Mouse (Mus musculus) testis, postnatal 14 days (tissue): Measurements from ENCODE around the gene Cldn2.

Experiments used
- DNase-seq: peaks from one replicate; pipeline ENCODE4 v3.0.0; 2021; ENCODE audit warnings: low spot score

The Cldn2 gene

DNA sequence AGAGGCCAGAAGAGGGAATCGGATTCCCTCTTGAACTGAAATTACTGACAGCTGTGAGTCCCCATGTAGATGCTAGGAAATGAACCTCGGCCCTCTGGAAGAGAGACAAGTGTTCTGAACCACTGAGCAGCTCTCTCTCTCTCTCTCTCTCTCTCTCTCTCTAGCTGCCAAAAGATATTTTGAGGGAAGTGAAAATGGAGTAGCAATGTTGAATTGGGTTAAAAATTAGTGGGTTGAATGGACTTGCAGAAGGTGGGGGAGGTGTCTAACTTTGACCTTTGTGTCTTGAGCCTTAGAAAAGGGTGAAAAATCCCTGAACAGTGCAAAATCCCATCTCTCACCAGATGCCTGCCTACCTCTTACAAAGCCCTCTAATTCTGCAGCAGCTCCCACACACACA is 6.8 kb downstream of the Cldn2 start:
- no peak for DNase-seq

DNA sequence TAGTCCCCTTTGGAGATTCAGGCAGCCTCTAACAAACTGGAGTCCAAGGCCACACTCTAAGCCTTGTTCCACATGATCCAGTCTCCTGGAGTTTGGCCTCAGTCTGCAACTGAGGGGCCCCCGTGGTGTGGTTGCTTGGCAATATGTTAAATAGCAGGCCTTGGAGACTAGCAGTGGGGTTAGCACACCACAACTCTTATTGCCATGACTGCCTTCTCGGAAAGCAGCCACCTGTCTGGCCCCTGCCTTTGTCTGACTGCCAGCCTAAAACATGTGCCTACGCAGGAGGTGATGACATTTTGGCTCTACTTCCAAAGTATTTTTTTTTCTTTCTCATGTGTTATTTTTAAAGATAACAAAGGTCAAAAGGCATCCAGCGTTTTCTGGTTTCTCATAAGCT is 7.5 kb downstream of the Cldn2 start:
- peak; percentile 3 for DNase-seq

DNA sequence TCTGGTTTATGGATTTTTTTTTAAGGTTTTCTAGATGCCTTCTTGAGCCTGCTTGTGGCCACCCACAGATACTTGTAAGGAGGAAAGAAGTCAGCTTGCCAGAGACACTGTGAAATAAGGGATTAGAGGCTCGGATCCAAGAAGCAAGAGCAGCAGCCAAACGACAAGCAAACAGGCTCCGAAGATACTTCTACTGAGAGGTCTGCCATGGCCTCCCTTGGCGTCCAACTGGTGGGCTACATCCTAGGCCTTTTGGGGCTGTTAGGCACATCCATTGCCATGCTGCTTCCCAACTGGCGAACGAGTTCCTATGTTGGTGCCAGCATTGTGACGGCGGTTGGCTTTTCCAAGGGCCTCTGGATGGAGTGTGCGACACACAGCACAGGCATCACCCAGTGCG is 7.9 kb downstream of the Cldn2 start:
- DNase-seq, result no peak

DNA sequence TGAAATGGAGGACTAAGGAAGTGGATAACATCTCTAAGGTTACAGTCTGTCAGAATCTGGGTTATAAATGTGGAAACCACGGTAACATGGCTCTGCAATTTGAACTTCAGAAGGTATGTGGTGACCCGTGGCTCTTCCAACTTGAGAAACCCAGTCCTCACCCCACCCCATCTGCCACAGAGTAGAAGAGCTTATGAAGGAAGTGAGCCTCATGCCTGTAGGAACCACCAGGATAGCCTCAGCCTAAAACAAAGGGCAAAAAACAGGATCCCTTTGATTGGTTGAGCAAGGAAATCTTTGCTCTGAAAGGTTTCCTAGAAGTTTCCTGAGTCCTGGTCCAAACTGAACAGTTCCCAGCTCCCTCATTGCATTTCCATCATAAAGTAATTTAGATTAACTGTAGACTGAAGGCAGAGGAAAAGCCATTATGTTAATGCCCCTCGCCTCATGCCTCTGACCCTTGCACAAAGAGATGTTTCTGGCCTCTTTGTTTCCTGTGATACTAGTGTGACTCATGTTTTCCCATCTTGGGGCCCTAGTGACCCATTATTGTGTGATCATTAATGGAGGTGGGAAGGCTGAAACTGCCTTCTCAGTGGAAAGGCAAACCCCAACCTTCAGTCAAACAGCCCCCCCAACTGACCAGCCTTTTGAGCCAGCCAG is 12.1 kb downstream of the Cldn2 start:
- DNase-seq, result no peak

DNA sequence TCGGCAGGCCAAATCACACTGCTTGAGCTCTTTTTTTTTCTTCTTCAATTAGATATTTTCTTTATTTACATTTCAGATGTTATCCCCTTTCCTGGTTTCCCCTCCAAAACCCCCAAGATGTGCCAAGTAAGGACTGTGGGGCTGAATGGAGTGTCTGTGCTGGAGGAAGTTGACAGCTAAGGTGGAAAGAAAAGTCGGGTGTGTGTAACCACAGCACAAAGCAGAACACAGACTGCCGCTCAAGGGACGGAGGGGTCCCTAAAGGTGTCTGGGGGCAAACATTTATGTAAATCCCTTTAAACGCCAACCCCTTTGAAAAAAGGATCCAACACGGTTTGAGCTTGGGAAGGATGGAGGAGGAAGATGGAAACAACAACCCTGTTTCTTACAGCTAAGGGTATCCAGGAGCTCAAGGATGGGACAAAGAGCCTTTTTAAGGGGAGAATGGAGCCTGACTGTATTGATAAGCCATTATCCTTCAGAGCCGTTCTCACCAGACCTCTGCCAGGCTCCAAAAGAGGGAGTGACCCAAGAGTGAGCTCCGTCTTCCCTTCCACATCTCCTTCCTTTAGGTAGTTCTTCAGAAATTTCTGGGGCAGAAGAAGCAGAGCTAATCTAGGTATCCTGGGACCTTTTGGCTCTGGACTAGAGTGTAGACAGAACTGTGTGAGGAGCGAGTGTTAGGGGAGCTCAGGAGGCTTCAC is 12.8 kb downstream of the Cldn2 start:
- DNase-seq, result no peak

DNA sequence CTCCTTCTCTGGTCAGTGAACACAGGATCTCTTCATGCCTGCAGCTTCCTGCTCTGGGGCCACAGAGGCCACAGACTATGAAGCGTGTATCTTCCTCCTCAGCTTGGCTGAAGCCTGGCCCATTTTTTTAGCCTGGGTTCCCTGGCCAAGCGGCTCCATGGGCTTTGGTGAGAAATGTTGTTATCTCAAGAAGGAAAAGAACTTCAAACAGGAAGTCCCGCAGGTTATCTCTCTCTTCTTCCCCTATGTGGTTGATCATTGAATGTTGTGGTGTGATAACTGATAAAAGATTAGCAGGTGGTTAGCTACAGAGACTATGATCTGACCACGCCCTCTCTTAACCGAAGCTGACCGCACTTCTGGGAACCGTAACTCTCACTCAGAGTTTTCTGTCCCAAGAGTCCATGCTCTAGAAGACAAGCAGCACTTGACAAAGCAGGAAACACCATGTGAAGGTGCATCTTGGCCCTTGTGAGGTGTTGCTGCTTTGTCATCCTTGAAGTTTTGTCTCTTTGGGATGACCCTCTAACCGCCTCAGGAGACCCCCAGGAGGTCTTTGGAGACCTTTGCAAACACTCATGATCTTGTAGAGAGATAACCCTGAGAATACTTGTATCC is 13.5 kb downstream of the Cldn2 start:
- no peak for DNase-seq

DNA sequence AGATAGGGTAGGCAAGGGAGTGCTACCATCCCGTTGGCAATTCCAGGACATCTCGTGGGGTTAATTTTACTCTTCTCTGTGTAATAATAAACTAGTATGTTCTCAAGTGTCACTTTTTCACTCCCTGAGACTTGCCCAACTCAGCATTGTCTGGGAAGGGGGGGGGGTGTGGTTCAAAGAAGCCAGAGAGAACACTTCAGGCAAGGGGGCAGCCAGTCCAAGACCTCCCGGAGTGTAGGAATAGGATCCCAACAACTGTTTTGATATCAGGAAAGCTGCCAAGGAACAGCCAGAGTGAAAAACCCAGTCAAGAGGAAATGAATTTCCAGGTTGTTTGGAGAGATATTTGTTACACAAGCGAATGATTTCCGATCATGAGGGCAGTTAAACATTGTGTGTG is 14.6 kb downstream of the Cldn2 start:
- DNase-seq, result no peak

DNA sequence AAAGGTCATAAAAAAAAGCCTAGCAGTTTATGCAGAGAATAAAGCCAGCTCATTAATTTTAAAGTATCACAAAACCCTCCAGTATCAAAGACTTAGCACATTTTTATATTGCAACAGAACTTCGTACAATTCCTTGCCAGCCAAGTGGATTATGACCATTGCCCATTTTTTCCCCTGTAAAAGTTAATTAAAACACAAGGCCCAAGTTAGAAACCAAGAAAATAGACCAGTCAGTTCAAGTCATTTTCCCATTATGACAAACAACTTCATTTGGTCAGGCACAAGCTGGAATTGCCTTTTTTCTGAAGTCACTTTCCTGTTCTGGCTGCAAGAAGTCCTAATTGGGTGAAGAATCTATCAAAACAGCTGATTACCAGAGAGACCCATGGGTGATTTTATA is 24.8 kb downstream of the Cldn2 start:
- no peak for DNase-seq

DNA sequence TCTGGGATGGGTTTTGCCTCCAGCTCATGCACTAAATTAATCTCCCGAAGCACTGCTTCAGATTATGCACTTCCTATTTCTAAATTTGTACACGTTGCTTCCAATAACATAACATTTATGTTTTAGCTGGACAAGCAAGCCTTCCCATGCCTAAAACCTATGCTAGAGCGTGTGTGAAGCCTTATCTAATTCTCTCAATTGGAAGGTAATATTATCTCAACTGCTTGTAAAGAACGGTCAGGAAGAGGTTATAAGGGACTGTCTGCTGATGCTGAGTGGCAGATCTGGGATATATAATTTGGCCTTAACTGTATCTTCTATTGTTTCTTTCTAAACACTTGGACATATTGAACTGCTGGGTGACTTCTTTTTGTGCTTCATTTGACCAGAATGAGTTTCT is 26.3 kb downstream of the Cldn2 start:
- no peak for DNase-seq

DNA sequence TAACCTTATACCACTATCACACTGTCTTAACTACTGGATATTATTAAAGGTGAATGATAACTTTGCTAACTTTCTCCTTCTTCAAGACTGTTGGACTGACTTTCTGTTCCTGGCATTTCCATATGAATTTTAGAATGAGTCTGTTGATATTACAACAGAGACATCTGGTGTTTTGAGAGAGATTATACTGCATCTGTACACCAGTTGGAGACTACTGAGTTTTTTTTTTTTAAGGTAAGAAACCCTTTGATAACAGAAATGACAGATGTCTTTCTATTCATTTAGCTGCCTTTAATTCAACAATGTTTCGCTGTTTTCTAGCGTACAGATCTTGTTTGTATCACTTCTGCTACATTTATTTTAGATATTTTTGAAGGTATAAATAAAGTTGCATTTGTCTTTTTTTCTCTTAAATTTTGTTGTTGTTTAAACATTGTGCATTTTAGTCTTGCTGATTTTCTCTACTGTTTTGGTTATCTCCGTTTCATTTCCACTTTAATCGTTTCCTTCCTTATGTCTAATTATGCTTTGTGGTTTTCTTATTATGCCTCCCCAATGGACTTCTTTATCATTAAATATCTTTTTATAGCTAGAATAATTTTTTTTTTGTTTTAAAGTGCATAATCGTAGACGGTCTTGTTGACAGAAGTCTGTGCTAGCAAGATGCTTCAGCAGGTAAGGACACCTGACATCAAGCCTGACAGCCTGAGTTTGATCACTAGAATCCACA is 27.9 kb downstream of the Cldn2 start:
- no peak for DNase-seq

DNA sequence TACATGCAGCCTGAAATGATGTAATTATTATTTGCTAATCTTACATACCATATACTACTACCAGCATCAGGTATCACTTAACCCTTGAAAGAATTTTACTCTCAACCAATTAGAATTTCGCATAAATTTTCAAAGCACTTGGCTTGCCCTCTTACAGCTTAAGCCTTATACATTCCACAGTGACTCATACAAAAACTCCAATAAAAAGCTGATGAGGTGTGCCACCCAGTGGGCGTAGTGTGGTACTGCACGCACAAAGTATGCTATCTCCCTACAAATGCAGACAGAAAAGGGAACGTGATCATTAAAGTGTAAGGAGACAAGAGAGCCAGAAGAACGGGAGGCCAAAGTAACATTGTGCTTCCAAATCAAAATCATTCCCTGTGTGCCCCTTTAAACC is 31.8 kb downstream of the Cldn2 start:
- peak; percentile 4 for DNase-seq

DNA sequence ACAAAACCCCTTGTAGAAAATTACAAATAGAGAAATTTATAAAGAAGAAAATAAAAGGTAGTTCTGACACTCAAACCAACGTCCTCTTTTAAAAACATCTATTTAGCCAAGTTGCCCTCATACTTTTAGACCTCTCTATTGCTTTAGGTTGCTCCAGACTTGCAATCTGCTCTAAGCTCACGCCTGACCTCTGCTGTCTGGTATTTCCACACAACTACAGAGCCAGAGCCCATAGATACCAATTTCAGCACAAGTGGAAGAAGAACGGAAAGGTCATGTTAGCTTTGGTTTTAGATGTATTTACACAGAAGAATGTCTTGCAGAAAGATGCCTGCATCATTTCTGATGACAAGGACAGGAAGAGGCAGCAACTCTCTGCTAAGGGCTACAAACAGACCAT is 38.4 kb downstream of the Cldn2 start:
- DNase-seq, result no peak

DNA sequence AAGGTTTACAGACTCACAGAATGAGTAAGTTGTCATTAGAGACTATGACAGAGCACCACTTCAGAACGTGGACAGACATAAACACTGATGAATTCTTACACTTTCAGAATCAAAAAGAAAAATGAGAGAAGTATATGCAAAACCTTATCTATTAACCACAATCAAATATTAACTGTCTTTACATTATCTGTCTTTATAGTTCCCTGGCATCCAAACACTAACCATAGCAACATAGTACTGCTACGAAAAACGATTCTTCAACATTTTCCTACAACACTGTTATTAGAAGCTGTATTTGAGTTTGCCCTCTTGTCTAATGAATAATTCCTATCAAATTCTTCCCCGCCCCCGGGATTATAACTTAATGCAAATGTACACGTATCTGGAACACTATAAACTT is 40.5 kb downstream of the Cldn2 start:
- no peak for DNase-seq

DNA sequence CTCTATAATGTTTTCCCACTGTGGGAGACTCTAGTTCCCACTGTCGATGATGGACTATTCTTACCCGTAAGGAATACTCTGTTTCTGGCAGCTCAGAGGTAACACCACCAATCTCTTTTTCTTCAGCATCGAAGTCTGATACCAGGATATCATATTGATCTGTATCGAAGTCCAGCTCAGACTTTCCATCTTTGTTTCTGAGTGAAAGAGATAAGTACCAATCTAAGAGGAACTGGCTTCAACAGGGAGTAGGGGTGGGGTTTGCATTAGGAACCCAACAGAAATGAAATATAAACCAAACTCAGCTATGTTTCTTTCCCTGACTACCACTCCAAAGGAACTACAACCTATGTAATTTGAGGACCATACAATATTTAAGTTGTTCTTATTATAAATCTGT is 54.2 kb downstream of the Cldn2 start:
- no peak for DNase-seq

DNA sequence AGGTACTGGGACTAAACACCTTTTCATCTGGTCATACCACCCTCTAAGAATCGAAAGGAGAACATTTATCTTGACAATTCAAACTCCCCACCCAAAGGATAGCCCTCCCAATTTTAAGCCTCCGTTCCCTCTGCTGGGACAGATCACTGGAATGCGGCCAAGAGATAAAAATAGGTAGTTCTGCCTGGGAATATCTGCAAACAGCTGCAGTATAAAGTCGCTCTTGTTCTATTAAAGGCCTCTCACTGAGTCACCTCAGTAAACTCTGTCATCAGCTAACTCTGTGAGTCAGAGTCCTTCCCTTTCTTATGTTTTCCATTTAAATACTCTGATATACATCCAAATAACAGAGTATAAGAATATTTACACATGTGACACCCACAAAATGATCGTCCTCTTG is 58.8 kb downstream of the Cldn2 start:
- DNase-seq, result no peak
